Mouse (Mus musculus): Measurements from ENCODE around the gene Ntn1. TPM values are rescaled to one million over a fixed set of nuclear protein-coding genes. Genes with fewer than 3 reads are reported as not detected.

The Ntn1 gene
- polyA plus RNA-seq, 1 experiment from 2014 or later, result 6.7 TPM

- Histone ChIP-seq H3K27me3 (replicated peaks; ENCODE audit: control insufficient read depth, insufficient read depth, low read length) (peaks cover 3% of the 10 kb centered on the region; the same call in 1 of the 2 replicates), H3K36me3 (ENCODE audit: control insufficient read depth, insufficient read depth, low read length) (no peaks in the 10 kb centered on the region), H3K27ac (ENCODE audit: low read depth) (no peak overlapping the region), H3K9me3 (ENCODE audit: control insufficient read depth, low read length) (no peaks in the 10 kb centered on the region), H3K4me1 (replicated peaks; ENCODE audit: control insufficient read depth, insufficient read depth, low read length) (0 out of 2 replicates have a peak, but pooled peaks cover 3% of the 10 kb centered on the region), H3K4me3 (ENCODE audit: low read depth, low read length) (no peak overlapping the region), H3K4me2 (ENCODE audit: low read length) (no peak overlapping the region), H3K9ac (ENCODE audit: low read length) (no peak overlapping the region)
- no peak for ATAC-seq (replicated peaks; ENCODE audit: low FRiP score, low TSS enrichment, low read depth)
- DNase-seq (ENCODE audit: low spot score), result no peak
- 82% methylated on average over 5 of the region's 5 CpGs for WGBS
Measured at GRCm38 (mm10) chr11:68436376-68436775, 35.8 kb upstream of the Ntn1 start.

- no peak overlapping the region for H3K4me3 ChIP-seq (ENCODE audit: low read depth, low read length)
- no peaks in the 10 kb centered on the region for H3K36me3 ChIP-seq (ENCODE audit: control insufficient read depth, insufficient read depth, low read length)
- 0 out of 2 replicates have a peak, but pooled peaks cover 3% of the 10 kb centered on the region for H3K4me1 ChIP-seq (replicated peaks; ENCODE audit: control insufficient read depth, insufficient read depth, low read length)
- H3K27me3 ChIP-seq (replicated peaks; ENCODE audit: control insufficient read depth, insufficient read depth, low read length), result peaks cover 3% of the 10 kb centered on the region; the same call in 1 of the 2 replicates
- H3K9me3 ChIP-seq (ENCODE audit: control insufficient read depth, low read length), result no peaks in the 10 kb centered on the region
- 94% methylated on average over 4 of the region's 4 CpGs for WGBS
- no peak overlapping the region for H3K4me2 ChIP-seq (ENCODE audit: low read length)
- no peak overlapping the region for H3K27ac ChIP-seq (ENCODE audit: low read depth)
- ATAC-seq (replicated peaks; ENCODE audit: low FRiP score, low TSS enrichment, low read depth), result no peak
- no peak for DNase-seq (ENCODE audit: low spot score)
- no peak overlapping the region for H3K9ac ChIP-seq (ENCODE audit: low read length)
Measured at GRCm38 (mm10) chr11:68435601-68436000, 35.0 kb upstream of the Ntn1 start.

DNA sequence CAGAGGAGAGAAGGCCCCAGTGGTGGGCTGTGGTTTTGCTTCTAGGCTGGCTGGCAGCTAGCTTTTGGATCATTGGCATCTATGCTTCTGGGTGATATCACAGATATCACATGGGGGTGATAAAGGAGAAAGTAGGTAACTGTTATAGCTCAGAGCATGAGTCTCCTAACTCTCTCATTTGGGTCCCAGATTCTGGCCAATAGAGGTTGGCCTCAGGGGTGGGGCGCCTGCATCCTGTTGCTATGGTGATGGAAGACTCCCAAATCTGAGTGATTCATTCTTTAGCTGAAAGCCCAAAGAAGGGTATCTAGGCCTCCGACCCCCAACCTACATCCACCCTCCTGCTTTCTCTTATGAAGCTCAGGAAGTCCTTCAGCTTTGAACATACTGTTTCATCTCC is 34.1 kb upstream of the Ntn1 start:
- no peaks in the 10 kb centered on the region for H3K9me3 ChIP-seq (ENCODE audit: control insufficient read depth, low read length)
- no peak for ATAC-seq (replicated peaks; ENCODE audit: low FRiP score, low TSS enrichment, low read depth)
- no peaks in the 10 kb centered on the region for H3K36me3 ChIP-seq (ENCODE audit: control insufficient read depth, insufficient read depth, low read length)
- DNase-seq (ENCODE audit: low spot score), result no peak
- no peak overlapping the region for H3K4me3 ChIP-seq (ENCODE audit: low read depth, low read length)
- H3K27ac ChIP-seq (ENCODE audit: low read depth), result no peak overlapping the region
- WGBS, result 90% methylated on average over 2 of the region's 2 CpGs
- no peak overlapping the region for H3K9ac ChIP-seq (ENCODE audit: low read length)
- peaks cover 3% of the 10 kb centered on the region; the same call in 1 of the 2 replicates for H3K27me3 ChIP-seq (replicated peaks; ENCODE audit: control insufficient read depth, insufficient read depth, low read length)
- H3K4me2 ChIP-seq (ENCODE audit: low read length), result no peak overlapping the region
- H3K4me1 ChIP-seq (replicated peaks; ENCODE audit: control insufficient read depth, insufficient read depth, low read length), result 0 out of 2 replicates have a peak, but pooled peaks cover 3% of the 10 kb centered on the region

DNA sequence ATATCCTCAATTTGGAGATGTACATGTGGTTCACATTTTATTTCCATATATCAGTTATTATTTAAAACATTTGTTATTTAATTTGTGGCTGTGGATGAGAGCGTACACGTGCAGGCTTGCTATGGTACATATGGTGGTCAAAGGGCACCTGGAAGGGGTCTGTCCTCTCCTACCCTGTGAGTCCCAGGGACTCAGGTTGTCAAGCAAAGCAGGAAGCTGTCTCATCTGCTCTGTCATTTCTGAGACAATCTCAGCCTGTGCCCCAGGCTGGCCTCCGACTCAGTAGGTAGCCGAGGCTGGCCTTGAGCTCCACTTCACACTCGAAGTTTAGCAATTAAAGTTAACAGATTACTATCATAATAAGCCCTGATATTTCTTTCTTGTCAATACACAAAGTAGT is 32.9 kb upstream of the Ntn1 start:
- DNase-seq (ENCODE audit: low spot score) (no peak), ATAC-seq (replicated peaks; ENCODE audit: low FRiP score, low TSS enrichment, low read depth) (no peak)
- Histone ChIP-seq H3K4me1 (replicated peaks; ENCODE audit: control insufficient read depth, insufficient read depth, low read length) (0 out of 2 replicates have a peak, but pooled peaks cover 3% of the 10 kb centered on the region), H3K4me3 (ENCODE audit: low read depth, low read length) (no peak overlapping the region), H3K4me2 (ENCODE audit: low read length) (no peak overlapping the region), H3K9ac (ENCODE audit: low read length) (no peak overlapping the region), H3K27me3 (replicated peaks; ENCODE audit: control insufficient read depth, insufficient read depth, low read length) (peaks cover 3% of the 10 kb centered on the region; the same call in 1 of the 2 replicates), H3K36me3 (ENCODE audit: control insufficient read depth, insufficient read depth, low read length) (no peaks in the 10 kb centered on the region), H3K27ac (ENCODE audit: low read depth) (no peak overlapping the region), H3K9me3 (ENCODE audit: control insufficient read depth, low read length) (no peaks in the 10 kb centered on the region)
- WGBS, result 83% methylated on average over 5 of the region's 5 CpGs

GRCm38 (mm10) chr11:68432361-68433021 is 31.9 kb upstream of the Ntn1 start:
- peak overlapping the region; percentile 40 for H3K9ac ChIP-seq (ENCODE audit: low read length)
- no peak for DNase-seq (ENCODE audit: low spot score)
- 32% methylated on average over 23 of the region's 23 CpGs for WGBS

DNA sequence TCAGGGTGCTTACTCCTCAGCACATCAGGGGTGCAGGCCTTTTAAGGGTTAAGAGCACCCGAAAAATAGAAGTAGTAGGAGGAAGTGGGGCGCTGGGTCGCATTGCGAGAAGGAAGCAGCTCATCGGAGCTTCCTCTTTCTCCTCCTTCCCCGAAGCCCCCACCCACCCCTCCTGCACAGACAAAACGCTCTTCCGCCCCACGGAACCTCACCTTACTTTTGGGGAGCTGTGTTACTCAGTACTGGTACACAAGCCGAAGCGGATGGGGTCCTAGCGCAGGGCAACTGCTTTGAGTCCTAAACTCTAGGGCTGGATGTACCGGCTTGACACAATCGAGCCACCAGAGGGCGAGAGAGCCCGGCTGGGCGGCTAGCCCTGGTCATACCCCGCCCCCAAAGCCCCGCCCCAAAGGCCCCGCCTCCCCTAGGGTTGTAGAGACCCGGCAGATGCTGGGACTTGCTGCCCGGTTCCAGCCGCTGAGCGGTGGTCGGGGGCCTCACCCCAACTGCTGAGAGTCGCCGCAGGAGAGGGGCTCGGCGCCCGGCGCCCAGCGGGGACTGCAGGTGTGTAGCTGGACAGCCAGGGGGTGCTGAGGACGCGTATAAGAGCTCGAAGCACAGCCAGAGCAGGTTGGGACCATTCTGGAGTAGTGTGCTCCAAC is 31.2 kb upstream of the Ntn1 start, which contains the start of gene Pik3r5:
Pik3r5 (plus strand) TSS at position 423 of the 662 bp plus-strand sequence.
- Histone ChIP-seq H3K36me3 (ENCODE audit: control insufficient read depth, insufficient read depth, low read length) (no peaks in the 10 kb centered on the region), H3K4me3 (ENCODE audit: low read depth, low read length) (peak within 1 kb of the TSS; percentile 44), H3K9me3 (ENCODE audit: control insufficient read depth, low read length) (no peaks in the 10 kb centered on the region), H3K4me1 (replicated peaks; ENCODE audit: control insufficient read depth, insufficient read depth, low read length) (0 out of 2 replicates have a peak, but pooled peaks cover 3% of the 10 kb centered on the region), H3K9ac (ENCODE audit: low read length) (peak within 1 kb of the TSS; percentile 40), H3K27ac (ENCODE audit: low read depth) (no peak within 1 kb of the TSS), H3K4me2 (ENCODE audit: low read length) (peak within 1 kb of the TSS; percentile 70), H3K27me3 (replicated peaks; ENCODE audit: control insufficient read depth, insufficient read depth, low read length) (peaks cover 3% of the 10 kb centered on the region; the same call in 1 of the 2 replicates)
- DNase-seq (ENCODE audit: low spot score) (peak; percentile 94), ATAC-seq (replicated peaks; ENCODE audit: low FRiP score, low TSS enrichment, low read depth) (peak; percentile 95)
- 5% methylated on average over 33 of the region's 35 CpGs for WGBS

More at GRCm38 (mm10) chr11:68432361-68433021, 31.9 kb upstream of the Ntn1 start:
- Histone ChIP-seq H3K4me1 (replicated peaks; ENCODE audit: control insufficient read depth, insufficient read depth, low read length) (0 out of 2 replicates have a peak, but pooled peaks cover 3% of the 10 kb centered on the region), H3K9me3 (ENCODE audit: control insufficient read depth, low read length) (no peaks in the 10 kb centered on the region), H3K27ac (ENCODE audit: low read depth) (no peak overlapping the region), H3K36me3 (ENCODE audit: control insufficient read depth, insufficient read depth, low read length) (no peaks in the 10 kb centered on the region), H3K4me3 (ENCODE audit: low read depth, low read length) (peak overlapping the region; percentile 44), H3K27me3 (replicated peaks; ENCODE audit: control insufficient read depth, insufficient read depth, low read length) (peaks cover 3% of the 10 kb centered on the region; the same call in 1 of the 2 replicates), H3K4me2 (ENCODE audit: low read length) (peak overlapping the region; percentile 70)
- ATAC-seq (replicated peaks; ENCODE audit: low FRiP score, low TSS enrichment, low read depth), result peak; percentile 61; the same call in 1 of the 2 replicates

- WGBS, result 62% methylated on average over 5 of the region's 5 CpGs
- no peak overlapping the region for H3K9ac ChIP-seq (ENCODE audit: low read length)
- DNase-seq (ENCODE audit: low spot score) (no peak), ATAC-seq (replicated peaks; ENCODE audit: low FRiP score, low TSS enrichment, low read depth) (no peak)
- no peaks in the 10 kb centered on the region for H3K9me3 ChIP-seq (ENCODE audit: control insufficient read depth, low read length)
- 0 out of 2 replicates have a peak, but pooled peaks cover 3% of the 10 kb centered on the region for H3K4me1 ChIP-seq (replicated peaks; ENCODE audit: control insufficient read depth, insufficient read depth, low read length)
- H3K36me3 ChIP-seq (ENCODE audit: control insufficient read depth, insufficient read depth, low read length), result no peaks in the 10 kb centered on the region
- no peak overlapping the region for H3K4me3 ChIP-seq (ENCODE audit: low read depth, low read length)
- peaks cover 3% of the 10 kb centered on the region; the same call in 1 of the 2 replicates for H3K27me3 ChIP-seq (replicated peaks; ENCODE audit: control insufficient read depth, insufficient read depth, low read length)
- no peak overlapping the region for H3K27ac ChIP-seq (ENCODE audit: low read depth)
- H3K4me2 ChIP-seq (ENCODE audit: low read length), result no peak overlapping the region
Measured at GRCm38 (mm10) chr11:68430662-68431061, 30.0 kb upstream of the Ntn1 start.

GRCm38 (mm10) chr11:68427083-68427570 is 26.5 kb upstream of the Ntn1 start:
- no peak for ATAC-seq (replicated peaks; ENCODE audit: low FRiP score, low TSS enrichment, low read depth)
- no peaks in the 10 kb centered on the region for H3K4me1 ChIP-seq (replicated peaks; ENCODE audit: control insufficient read depth, insufficient read depth, low read length)

More at GRCm38 (mm10) chr11:68427083-68427570, 26.5 kb upstream of the Ntn1 start:
- Histone ChIP-seq H3K27ac (ENCODE audit: low read depth) (no peak overlapping the region), H3K4me3 (ENCODE audit: low read depth, low read length) (no peak overlapping the region), H3K9me3 (ENCODE audit: control insufficient read depth, low read length) (no peaks in the 10 kb centered on the region), H3K27me3 (replicated peaks; ENCODE audit: control insufficient read depth, insufficient read depth, low read length) (no peaks in the 10 kb centered on the region), H3K36me3 (ENCODE audit: control insufficient read depth, insufficient read depth, low read length) (no peaks in the 10 kb centered on the region), H3K4me2 (ENCODE audit: low read length) (no peak overlapping the region), H3K9ac (ENCODE audit: low read length) (no peak overlapping the region)
- no peak for DNase-seq (ENCODE audit: low spot score)
- WGBS, result 82% methylated on average over 5 of the region's 5 CpGs

All from intestine, embryonic 14.5 days (tissue).